Mouse (Mus musculus) bone marrow macrophage, adult 2 months (primary cell): ENCODE data around the gene Vmn1r189. TPM values are rescaled to one million over a fixed set of nuclear protein-coding genes. Genes with fewer than 3 reads are reported as not detected.
"Not testable (repeated sequence)": the region's sequence is repeated elsewhere in the genome, so short reads cannot be mapped to it uniquely, and the experiment has no call there.

ENCODE experiments used
- H3K27ac ChIP-seq: 2 replicates; pipeline ENCODE4 v1.5.1; 2012; ENCODE audit warnings: low read depth, low read length; ENCODE audit not compliant: insufficient read depth
- H3K4me1 ChIP-seq: 2 replicates; pipeline ENCODE4 v1.6.1; 2012; ENCODE audit warnings: low read length; ENCODE audit not compliant: control insufficient read depth, insufficient read depth
- H3K4me3 ChIP-seq: 2 replicates; pipeline ENCODE4 v1.5.1; 2012; ENCODE audit warnings: mild to moderate bottlenecking, low read length, moderate library complexity; ENCODE audit not compliant: insufficient read depth
- CTCF ChIP-seq: IDR thresholded peaks from 2 replicates; pipeline ENCODE4 v1.5.1; 2012; ENCODE audit warnings: low read depth, mild to moderate bottlenecking, low read length, moderate library complexity
- POLR2A ChIP-seq: IDR thresholded peaks from 2 replicates; pipeline ENCODE4 v1.6.1; 2012; ENCODE audit warnings: mild to moderate bottlenecking, low read depth, low read length, borderline replicate concordance
- polyA plus RNA-seq: library from polyadenylated mRNA; stranded (reverse); fragments of >200 nt; gene quantifications from 2 replicates; pipeline ENCODE4 v1.2.4, GENCODE M21; 2012; ENCODE audit not compliant: missing spikeins, insufficient read depth, insufficient read length

Gene Vmn1r189
- polyA plus RNA-seq = not detected in 2 replicates

GRCm38 (mm10) chr13:22105724-22106123 lies at the start of gene Vmn1r189:
TSS of gene Vmn1r189 (minus strand) at chr13:22105824.
- H3K4me1 ChIP-seq, H3K4me3 ChIP-seq, H3K27ac ChIP-seq: not testable (repeated sequence)

GRCm38 (mm10) chr13:22136495-22137293 lies 31.1 kb upstream of the Vmn1r189 start:
- not testable (repeated sequence) for H3K27ac ChIP-seq, H3K4me3 ChIP-seq, H3K4me1 ChIP-seq

- not testable (repeated sequence) for H3K27ac ChIP-seq, H3K4me1 ChIP-seq, H3K4me3 ChIP-seq
Observed at GRCm38 (mm10) chr13:22084140-22084539, 21.5 kb downstream of the Vmn1r189 start, which contains the start of gene Vmn1r188. TSS of gene Vmn1r188 (plus strand) at chr13:22084440.

- TF ChIP-seq POLR2A = no peak
- TF ChIP-seq CTCF = no peak
- Histone ChIP-seq H3K27ac (no peak overlapping the region), H3K4me1 (peaks cover 9% of the 10 kb centered on the region; the same call in 1 of the 2 replicates), H3K4me3 (no peak overlapping the region)
Observed at GRCm38 (mm10) chr13:22063468-22063867, 42.2 kb downstream of the Vmn1r189 start.

GRCm38 (mm10) chr13:22061422-22061821 lies 44.2 kb downstream of the Vmn1r189 start:
- TF ChIP-seq CTCF (no peak), POLR2A (no peak)
- Histone ChIP-seq H3K4me1 (peaks cover 9% of the 10 kb centered on the region; the same call in 1 of the 2 replicates), H3K27ac (no peak overlapping the region), H3K4me3 (no peak overlapping the region)

- no peak for TF ChIP-seq POLR2A
- TF ChIP-seq CTCF = no peak
- Histone ChIP-seq H3K27ac (no peak overlapping the region), H3K4me1 (peaks cover 2% of the 10 kb centered on the region; the same call in 1 of the 2 replicates), H3K4me3 (no peak overlapping the region)
Observed at GRCm38 (mm10) chr13:22053754-22054153, 51.9 kb downstream of the Vmn1r189 start.

GRCm38 (mm10) chr13:22051523-22051859 lies 54.1 kb downstream of the Vmn1r189 start:
- TF ChIP-seq CTCF (no peak), POLR2A (no peak)
- H3K4me3 ChIP-seq = peak overlapping the region; percentile 78
- H3K4me1 ChIP-seq = peaks cover 3% of the 10 kb centered on the region
- peak overlapping the region; percentile 85 for H3K27ac ChIP-seq

- peak overlapping the region; percentile 78 for H3K4me3 ChIP-seq
- H3K27ac ChIP-seq = peak overlapping the region; percentile 85
- TF ChIP-seq CTCF (peak; percentile 40; the same call in 1 of the 2 replicates), POLR2A (no peak)
- H3K4me1 ChIP-seq = peaks cover 4% of the 10 kb centered on the region
Observed at GRCm38 (mm10) chr13:22050591-22051522, 54.8 kb downstream of the Vmn1r189 start.

Other genes starting within 250 kb of the Vmn1r189 start
- 0.25 and 0.76 TPM in 2 replicates for gene Zfp184, start 160.7 kb downstream of the Vmn1r189 start, polyA plus RNA-seq
- not detected in 2 replicates for gene Pom121l2, start 124.6 kb downstream of the Vmn1r189 start, polyA plus RNA-seq
- 3.0 and 3.4 TPM in 2 replicates for gene Prss16, start 96.1 kb downstream of the Vmn1r189 start, polyA plus RNA-seq
- not detected in 2 replicates for gene Hist1h2ah, start 70.3 kb downstream of the Vmn1r189 start, polyA plus RNA-seq
- gene Hist1h2bk, start 70.0 kb downstream of the Vmn1r189 start, polyA plus RNA-seq = 2.9 and 5.5 TPM in 2 replicates
- 7.5 and 8.2 TPM in 2 replicates for gene Hist1h4i, start 64.5 kb downstream of the Vmn1r189 start, polyA plus RNA-seq
- 5.0 and 7.4 TPM in 2 replicates for gene Hist1h2ag, start 62.9 kb downstream of the Vmn1r189 start, polyA plus RNA-seq
- 1.4 and 4.4 TPM in 2 replicates for gene Hist1h2bj, start 62.6 kb downstream of the Vmn1r189 start, polyA plus RNA-seq
- gene Vmn1r188, start 21.4 kb downstream of the Vmn1r189 start, polyA plus RNA-seq = not detected in 2 replicates
- not detected in 2 replicates for gene Vmn1r191, start 78.1 kb upstream of the Vmn1r189 start, polyA plus RNA-seq
- gene Vmn1r192, start 85.3 kb upstream of the Vmn1r189 start, polyA plus RNA-seq = not detected in 2 replicates
- gene Vmn1r193, start 117.3 kb upstream of the Vmn1r189 start, polyA plus RNA-seq = not detected in 2 replicates
- gene Vmn1r194, start 138.4 kb upstream of the Vmn1r189 start, polyA plus RNA-seq = not detected in 2 replicates
- not detected in 2 replicates for gene Vmn1r195, start 164.7 kb upstream of the Vmn1r189 start, polyA plus RNA-seq
- not detected in 2 replicates for gene Vmn1r196, start 184.1 kb upstream of the Vmn1r189 start, polyA plus RNA-seq
- not detected in 2 replicates for gene Vmn1r197, start 218.8 kb upstream of the Vmn1r189 start, polyA plus RNA-seq
- gene Vmn1r198, start 244.5 kb upstream of the Vmn1r189 start, polyA plus RNA-seq = not detected in 2 replicates